Mouse (Mus musculus): ENCODE results near the gene Endog.

GRCm38 (mm10) chr2:30128789-30129188 is 42.5 kb upstream of the Endog start:
- TF ChIP-seq GATA1 (IDR thresholded peaks at IDR 0.05; ENCODE audit: low read length) (no peak), TAL1 (IDR thresholded peaks at IDR 0.05; ENCODE audit: low read length) (no peak)
